Mouse (Mus musculus): ENCODE data around the gene Gm20379. TPM values are rescaled to one million over a fixed set of nuclear protein-coding genes. Genes with fewer than 3 reads are reported as not detected.
A peak's percentile ranks its signal among the peaks of the same experiment; 100 is the strongest.

Gene Gm20379
- total and polyA plus RNA-seq, 3 experiments, result 11.7 TPM; not detected in 2

- H3K36me3 ChIP-seq (replicated peaks in 1 of 2; ENCODE audit: control insufficient read depth in 1 of 2, insufficient read depth in 1 of 2, low read length in 1 of 2), result peaks cover 2 to 33% of the 10 kb centered on the region in 2 experiments
- no peak overlapping the region for H3K4me3 ChIP-seq (replicated peaks in 1 of 3; ENCODE audit: low read depth in 2 of 3, low read length in 2 of 3, poor library complexity in 1 of 3)
- dilution Hi-C loops (cut with MboI; ENCODE audit: extremely low pct_ligation_motif_present, extremely low pct_unique_long_range_greater_than_20kb, low sequenced_read_pairs), result no loop called here
- no peak overlapping the region for H3K9ac ChIP-seq (ENCODE audit: insufficient read depth, low read depth)
- H3K27ac ChIP-seq (ENCODE audit: insufficient read depth, low read depth), result no peak overlapping the region
- no peak overlapping the region for H3K4me2 ChIP-seq (ENCODE audit: insufficient read depth, low read depth, poor library complexity, severe bottlenecking)
- no peaks in the 10 kb centered on the region for H3K79me2 ChIP-seq (replicated peaks; ENCODE audit: control insufficient read depth, extremely low read depth, insufficient read depth, poor library complexity, severe bottlenecking)
- H3K9me3 ChIP-seq (replicated peaks; ENCODE audit: low read length), result no peaks in the 10 kb centered on the region
- in situ Hi-C loops (cut with MboI; ENCODE audit: low pct_ligation_motif_present, low pct_unique_long_range_greater_than_20kb, low sequenced_read_pairs), result no loop called here
- DNase-seq (ENCODE audit: extremely low read depth), result no peak
- H3K27me3 ChIP-seq (replicated peaks), result no peaks in the 10 kb centered on the region
- peaks cover 0 to 4% of the 10 kb centered on the region in 2 experiments; a peak in 1 of 4 replicates for H3K4me1 ChIP-seq (ENCODE audit: control insufficient read depth in 1 of 2, insufficient read depth in 2 of 2)
- no peak for TF ChIP-seq IRF4 (IDR thresholded peaks at IDR 0.05; ENCODE audit: low read depth, low read length)
- TF ChIP-seq UBTF (IDR thresholded peaks at IDR 0.05; ENCODE audit: low read depth, low read length), result no peak
- TF ChIP-seq ZKSCAN1 (IDR thresholded peaks at IDR 0.05; ENCODE audit: borderline replicate concordance, low read depth, low read length), result no peak
- TF ChIP-seq E2F4 (IDR thresholded peaks at IDR 0.05; ENCODE audit: insufficient replicate concordance, low read depth, low read length), result no peak
- TF ChIP-seq MXI1 (IDR thresholded peaks at IDR 0.05; ENCODE audit: low read depth, low read length), result no peak
- no peak for TF ChIP-seq POLR2AphosphoS2 (IDR thresholded peaks at IDR 0.05; ENCODE audit: low read depth, low read length)
- no peak for TF ChIP-seq MAFK (IDR thresholded peaks at IDR 0.05; ENCODE audit: insufficient replicate concordance, low read length)
- no peak for TF ChIP-seq MYC (IDR thresholded peaks at IDR 0.05; ENCODE audit: low read depth, low read length)
- no peak for TF ChIP-seq EP300 (IDR thresholded peaks at IDR 0.05; ENCODE audit: low read length)
- TF ChIP-seq ZMIZ1 (IDR thresholded peaks at IDR 0.05; ENCODE audit: low read depth, low read length), result no peak
- no peak for TF ChIP-seq CHD1 (IDR thresholded peaks at IDR 0.05; ENCODE audit: low read depth, low read length)
- no peak for TF ChIP-seq RAD21 (IDR thresholded peaks at IDR 0.05; ENCODE audit: low read depth, low read length)
- no peak for TF ChIP-seq TCF12 (IDR thresholded peaks at IDR 0.05; ENCODE audit: low read depth, low read length)
- TF ChIP-seq MEF2A (IDR thresholded peaks at IDR 0.05; ENCODE audit: borderline replicate concordance, low read depth, low read length), result no peak
- no peak for TF ChIP-seq KAT2A (IDR thresholded peaks at IDR 0.05; ENCODE audit: insufficient replicate concordance, low read length)
- no peak for TF ChIP-seq USF1 (IDR thresholded peaks at IDR 0.05; ENCODE audit: low read depth, low read length)
- TF ChIP-seq NRF1 (IDR thresholded peaks at IDR 0.05; ENCODE audit: low read depth, low read length), result no peak
- no peak for TF ChIP-seq TBP (conservative IDR thresholded peaks at IDR 0.05; ENCODE audit: low read depth, low read length)
- TF ChIP-seq CTCF (conservative IDR thresholded peaks at IDR 0.05 in 1 of 2, IDR thresholded peaks at IDR 0.05 in 1 of 2; ENCODE audit: low read depth in 2 of 2, low read length in 2 of 2), result no peak
These were observed 42.2 kb upstream of the Gm20379 start for GRCm38 (mm10) chr13:92263566-92263965.

- peaks cover 0 to 16% of the 10 kb centered on the region in 2 experiments for H3K36me3 ChIP-seq (replicated peaks in 1 of 2; ENCODE audit: control insufficient read depth in 1 of 2, insufficient read depth in 1 of 2, low read length in 1 of 2)
- no peak overlapping the region for H3K27ac ChIP-seq (ENCODE audit: insufficient read depth, low read depth)
- in situ Hi-C loops (cut with MboI; ENCODE audit: low pct_ligation_motif_present, low pct_unique_long_range_greater_than_20kb, low sequenced_read_pairs) (no loop called here), dilution Hi-C loops (cut with MboI; ENCODE audit: extremely low pct_ligation_motif_present, extremely low pct_unique_long_range_greater_than_20kb, low sequenced_read_pairs) (no loop called here)
- peaks cover 0 to 4% of the 10 kb centered on the region in 2 experiments; a peak in 1 of 4 replicates for H3K4me1 ChIP-seq (ENCODE audit: control insufficient read depth in 1 of 2, insufficient read depth in 2 of 2)
- H3K9ac ChIP-seq (ENCODE audit: insufficient read depth, low read depth), result no peak overlapping the region
- no peaks in the 10 kb centered on the region for H3K9me3 ChIP-seq (replicated peaks; ENCODE audit: low read length)
- no peak overlapping the region for H3K4me3 ChIP-seq (replicated peaks in 1 of 3; ENCODE audit: low read depth in 2 of 3, low read length in 2 of 3, poor library complexity in 1 of 3)
- TF ChIP-seq SMC3 (IDR thresholded peaks at IDR 0.05; ENCODE audit: low read depth, low read length) (peak; percentile 26), RAD21 (IDR thresholded peaks at IDR 0.05; ENCODE audit: low read depth, low read length) (peak; percentile 61), ZKSCAN1 (IDR thresholded peaks at IDR 0.05; ENCODE audit: borderline replicate concordance, low read depth, low read length) (no peak), CTCF (conservative IDR thresholded peaks at IDR 0.05 in 1 of 2, IDR thresholded peaks at IDR 0.05 in 1 of 2; ENCODE audit: low read depth in 2 of 2, low read length in 2 of 2) (peak in 1 of 2 experiments; percentile 52; a peak in 2 of 4 replicates)
- DNase-seq (ENCODE audit: extremely low read depth), result peak; percentile 33
- H3K27me3 ChIP-seq (replicated peaks), result no peaks in the 10 kb centered on the region
- H3K79me2 ChIP-seq (replicated peaks; ENCODE audit: control insufficient read depth, extremely low read depth, insufficient read depth, poor library complexity, severe bottlenecking), result no peaks in the 10 kb centered on the region
- no peak overlapping the region for H3K4me2 ChIP-seq (ENCODE audit: insufficient read depth, low read depth, poor library complexity, severe bottlenecking)
These were observed 38.7 kb upstream of the Gm20379 start for GRCm38 (mm10) chr13:92267076-92267475.
